ENCODE assay signal across 9 mouse cellular contexts in genomic region chr2:32175051-32175466, GRCm38 (mm10). TPM values are rescaled to one million over a fixed set of nuclear protein-coding genes. Genes with fewer than 3 reads are reported as not detected.
DNase-seq lines count a peak whose midpoint lies in the region; ATAC-seq and TF ChIP-seq lines count a peak whose summit lies in the region.
"Had no signal": no experiment of that assay in that cellular context is flagged by ENCODE, and none has a peak within 500 bp of the region (broad histone marks: within the 10 kb centered on the region; RNA-seq: fewer than 3 reads in every experiment).

No protein-coding gene starts in this region.

- H3K4me2 ChIP-seq in forebrain, embryonic 14.5 days (ENCODE audit: low read length) = peak overlapping the region; percentile 11; the same call in 1 of the 2 replicates
- H3K4me2 ChIP-seq in kidney, embryonic 14.5 days (replicated peaks; ENCODE audit: low read depth, low read length) = peak overlapping the region; percentile 30
- H3K4me2 ChIP-seq in liver, postnatal 0 days (ENCODE audit: low read depth, low read length) = no peak overlapping the region
- H3K4me2 ChIP-seq in stomach, embryonic 14.5 days (replicated peaks; ENCODE audit: low read depth, low read length) = peak overlapping the region; percentile 24

- H3K4me3 ChIP-seq in forebrain, embryonic 14.5 days (ENCODE audit: low read depth, low read length) = no peak overlapping the region
- H3K4me3 ChIP-seq in kidney, embryonic 14.5 days (ENCODE audit: low read length) = 0 out of 2 replicates have a peak overlapping the region, but pooled peaks have one; percentile 4
- H3K4me3 ChIP-seq in liver, postnatal 0 days (ENCODE audit: low read depth, low read length) = no peak overlapping the region
- H3K4me3 ChIP-seq in stomach, embryonic 14.5 days (ENCODE audit: low read depth, low read length) = no peak overlapping the region

- 41% methylated on average over 7 of the region's 7 CpGs for WGBS in forebrain, embryonic 14.5 days
- 20% methylated on average over 7 of the region's 7 CpGs for WGBS in kidney, embryonic 14.5 days
- WGBS in liver, postnatal 0 days (ENCODE audit: insufficient replicate concordance) = 60% methylated on average over 7 of the region's 7 CpGs
- 24% methylated on average over 7 of the region's 7 CpGs for WGBS in stomach, embryonic 14.5 days

- intact Hi-C loops in gastrocnemius, postnatal 14 days (cut with DNase I; ENCODE audit: low total_unique reads) = no loop called here

- ATAC-seq in forebrain, embryonic 14.5 days = peak; percentile 60; the same call in 1 of the 2 replicates
- ATAC-seq in kidney, embryonic 14.5 days (ENCODE audit: low FRiP score, low TSS enrichment) = peak; percentile 61
- ATAC-seq in liver, postnatal 0 days = peak; percentile 18; the same call in 1 of the 2 replicates
- peak; percentile 48 for ATAC-seq in stomach, embryonic 14.5 days (ENCODE audit: insufficient number of reproducible peaks, insufficient read depth, low FRiP score, low read depth)

- H3K27ac ChIP-seq in forebrain, embryonic 14.5 days (ENCODE audit: low read depth, low read length) = peak overlapping the region; percentile 86
- peak overlapping the region; percentile 91 for H3K27ac ChIP-seq in kidney, embryonic 14.5 days (ENCODE audit: low read depth, low read length)
- 0 out of 2 replicates have a peak overlapping the region, but pooled peaks have one; percentile 17 for H3K27ac ChIP-seq in liver, postnatal 0 days (ENCODE audit: low read depth)
- peak overlapping the region; percentile 89 for H3K27ac ChIP-seq in stomach, embryonic 14.5 days (ENCODE audit: low read length)
- H3K27ac ChIP-seq: macrophage had no signal

- no peak for TF ChIP-seq CTCF in liver, postnatal 0 days (IDR thresholded peaks at IDR 0.05; ENCODE audit: low read depth)

- peaks cover 27% of the 10 kb centered on the region for H3K4me1 ChIP-seq in forebrain, embryonic 14.5 days (ENCODE audit: control insufficient read depth, insufficient read depth, low read length)
- peaks cover 52% of the 10 kb centered on the region for H3K4me1 ChIP-seq in kidney, embryonic 14.5 days (ENCODE audit: control insufficient read depth, insufficient read depth, low read length)
- peaks cover 30% of the 10 kb centered on the region for H3K4me1 ChIP-seq in liver, postnatal 0 days (ENCODE audit: insufficient read depth)
- H3K4me1 ChIP-seq in stomach, embryonic 14.5 days (ENCODE audit: control insufficient read depth, insufficient read depth, low read length) = peaks cover 57% of the 10 kb centered on the region

- no peaks in the 10 kb centered on the region for H3K36me3 ChIP-seq in forebrain, embryonic 14.5 days (ENCODE audit: control insufficient read depth, insufficient read depth, low read length)
- no peaks in the 10 kb centered on the region for H3K36me3 ChIP-seq in kidney, embryonic 14.5 days (ENCODE audit: control insufficient read depth, insufficient read depth, low read length)
- H3K36me3 ChIP-seq in liver, postnatal 0 days (replicated peaks; ENCODE audit: insufficient read depth, low read length) = no peaks in the 10 kb centered on the region
- no peaks in the 10 kb centered on the region for H3K36me3 ChIP-seq in stomach, embryonic 14.5 days (ENCODE audit: control insufficient read depth, insufficient read depth, low read length)

- TF ChIP-seq EP300 in liver, postnatal 0 days (IDR thresholded peaks at IDR 0.05; ENCODE audit: low read depth) = no peak

- no peaks in the 10 kb centered on the region for H3K27me3 ChIP-seq in forebrain, embryonic 14.5 days (replicated peaks; ENCODE audit: control insufficient read depth, insufficient read depth, low read length)
- no peaks in the 10 kb centered on the region for H3K27me3 ChIP-seq in kidney, embryonic 14.5 days (ENCODE audit: control insufficient read depth, insufficient read depth, low read length)
- no peaks in the 10 kb centered on the region for H3K27me3 ChIP-seq in liver, postnatal 0 days (ENCODE audit: insufficient read depth, low read length)
- no peaks in the 10 kb centered on the region for H3K27me3 ChIP-seq in stomach, embryonic 14.5 days (ENCODE audit: control insufficient read depth, insufficient read depth, low read length)

- no peaks in the 10 kb centered on the region for H3K9me3 ChIP-seq in forebrain, embryonic 14.5 days (replicated peaks; ENCODE audit: control insufficient read depth, low read length)
- H3K9me3 ChIP-seq in kidney, embryonic 14.5 days (ENCODE audit: control insufficient read depth, low read length) = no peaks in the 10 kb centered on the region
- H3K9me3 ChIP-seq in liver, postnatal 0 days (ENCODE audit: low read length) = no peaks in the 10 kb centered on the region
- no peaks in the 10 kb centered on the region for H3K9me3 ChIP-seq in stomach, embryonic 14.5 days (ENCODE audit: control insufficient read depth, low read depth, low read length)

- H3K9ac ChIP-seq in forebrain, embryonic 14.5 days (ENCODE audit: low read length) = peak overlapping the region; percentile 47; the same call in 1 of the 2 replicates
- H3K9ac ChIP-seq in kidney, embryonic 14.5 days (ENCODE audit: low read depth, low read length) = peak overlapping the region; percentile 32; the same call in 1 of the 2 replicates
- no peak overlapping the region; the same call in 1 of the 2 replicates for H3K9ac ChIP-seq in liver, postnatal 0 days (replicated peaks)
- peak overlapping the region; percentile 1; the same call in 1 of the 2 replicates for H3K9ac ChIP-seq in stomach, embryonic 14.5 days (replicated peaks; ENCODE audit: low read depth, low read length)

- DNase-seq in adrenal gland, postnatal 10 days = peak; percentile 54
- no peak for DNase-seq in adrenal gland, postnatal 25 days
- peak; percentile 86 for DNase-seq in brain, adult 2 months (ENCODE audit: low read depth, low spot score)
- DNase-seq in forebrain, embryonic 14.5 days (ENCODE audit: low spot score) = peak; percentile 44
- DNase-seq in liver, postnatal 0 days = no peak
- no peak for DNase-seq in gastrocnemius, postnatal 14 days

RNA-seq across cellular contexts. Expression of gene Prrc2b, which starts 24.2 kb away (rescaled TPM):
- total RNA-seq in adrenal gland, postnatal 10 days (2021) = 100 to 1,000 TPM in 1 of 2 experiments, 10 to 100 TPM in 1; 83.4 to 102 TPM
- 112 and 128 TPM in 2 replicates for total RNA-seq in adrenal gland, postnatal 25 days (2021)
- polyA plus RNA-seq in forebrain, embryonic 14.5 days (2014; fragmentation: Nextera tagmentation; extraction: Ambion mirVana) = 53.3 and 62.4 TPM in 2 replicates
- polyA plus RNA-seq in kidney, embryonic 14.5 days (2014; fragmentation: Nextera tagmentation; extraction: Ambion mirVana) = 65.8 and 73.1 TPM in 2 replicates
- polyA plus RNA-seq in liver, postnatal 0 days (2015; fragmentation: Nextera tagmentation; extraction: Ambion mirVana) = 7.5 and 8.4 TPM in 2 replicates
- 54.2 and 59.8 TPM in 2 replicates for polyA plus RNA-seq in stomach, embryonic 14.5 days (2014; fragmentation: Nextera tagmentation; extraction: Ambion mirVana)
- total RNA-seq in gastrocnemius, postnatal 14 days (2021) = 10 to 100 TPM; 79.2 to 83.9 TPM

Comparison
In these comparisons a context has a peak if more than half of its experiments do, and no peak if none do; other contexts are left out.
1. DNase-seq: peak in adrenal gland, postnatal 10 days (single experiment), brain, adult 2 months (single experiment) and forebrain, embryonic 14.5 days (single experiment); none in adrenal gland, postnatal 25 days (single experiment), liver, postnatal 0 days (single experiment) and gastrocnemius, postnatal 14 days (single experiment).
2. H3K27ac ChIP-seq: peak in every context shown above with its lines; median percentile 91 in kidney, embryonic 14.5 days; 89 in stomach, embryonic 14.5 days; 86 in forebrain, embryonic 14.5 days; 17 in liver, postnatal 0 days.
3. Peak in every context shown above with its lines, with median percentiles within 50 percentile points of each other: ATAC-seq.